Mouse (Mus musculus): ENCODE data around the gene Gm10424. TPM values are rescaled to one million over a fixed set of nuclear protein-coding genes. Genes with fewer than 3 reads are reported as not detected.
"Not testable (repeated sequence)": the region's sequence is repeated elsewhere in the genome, so short reads cannot be mapped to it uniquely, and the experiment has no call there.

Gm10424 gene
- total RNA-seq (2021) = not detected

DNA sequence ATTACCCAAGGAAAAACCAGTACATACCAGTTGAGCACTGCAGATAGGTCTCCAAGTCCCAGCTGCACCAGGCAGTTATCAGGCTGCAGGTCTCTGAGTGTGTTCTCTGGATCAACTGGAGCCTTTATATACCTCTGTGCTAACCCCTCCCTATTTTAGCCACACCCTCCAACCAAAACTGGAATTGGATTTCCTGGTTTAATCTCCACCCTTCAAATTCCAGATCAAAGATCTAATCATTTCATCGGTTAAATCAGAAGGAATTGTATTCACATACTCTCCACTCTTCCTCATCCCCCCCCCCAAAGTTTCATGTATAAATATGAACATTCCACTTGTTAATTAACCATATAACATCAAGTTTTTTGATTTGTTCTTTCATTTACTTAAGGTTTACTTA lies at the start of gene Gm10424:
TSS of gene Gm10424 (minus strand) at position 101 of the 400 bp plus-strand sequence.
- DNase-seq; intact Hi-C loops (cut with DNase I): not testable (repeated sequence)

DNA sequence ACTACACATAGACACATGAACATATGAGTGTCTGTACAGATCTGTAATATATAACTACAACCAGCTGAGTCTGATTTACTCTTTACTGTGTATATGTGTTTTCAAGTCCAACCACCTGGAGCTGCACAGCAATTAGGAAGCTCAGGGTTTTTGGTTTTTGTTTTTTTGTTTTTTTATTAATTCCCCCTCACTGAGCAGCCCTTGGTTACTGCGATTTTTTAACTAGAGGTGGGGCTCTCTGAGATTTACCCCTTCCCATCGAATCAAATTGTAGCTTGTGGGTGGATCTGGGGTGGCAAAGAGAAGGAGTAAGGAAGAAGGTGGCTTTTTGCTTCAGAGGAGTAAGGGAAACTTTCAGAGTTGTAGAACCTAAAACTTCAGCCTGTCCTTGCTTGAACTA lies 33.0 kb upstream of the Gm10424 start, which contains the start of gene Gm3259:
TSS of gene Gm3259 (plus strand) at position 301 of the 400 bp plus-strand sequence.
- DNase-seq; intact Hi-C loops (cut with DNase I): not testable (repeated sequence)

Other genes with a start within 250 kb of the Gm10424 start
- gene Gm7942, start 165.8 kb downstream of the Gm10424 start, total RNA-seq (2021) = not detected
- gene Gm16513, start 90.1 kb downstream of the Gm10424 start, total RNA-seq (2021) = not detected
- not detected for gene Gm3259, start 33.1 kb upstream of the Gm10424 start, total RNA-seq (2021)
- gene D5Ertd577e, start 184.0 kb upstream of the Gm10424 start, total RNA-seq (2021) = not detected
- not detected for gene Gm3286, start 238.0 kb upstream of the Gm10424 start, total RNA-seq (2021)